Mouse (Mus musculus) CH12F3 (cell line): ENCODE measurements around the gene Celf5.

Experiments
- in situ Hi-C: fragments of 300-500 bp; cut with MboI; formaldehyde crosslinking; loops from 2 replicates; pipeline ENCODE4 v1.14.3; 2020; ENCODE audit warnings: low sequenced_read_pairs

The Celf5 gene

GRCm38 (mm10) chr10:81418216-81419070 lies 64.1 kb downstream of the Celf5 start:
- in situ Hi-C loops, result no loop called here

DNA sequence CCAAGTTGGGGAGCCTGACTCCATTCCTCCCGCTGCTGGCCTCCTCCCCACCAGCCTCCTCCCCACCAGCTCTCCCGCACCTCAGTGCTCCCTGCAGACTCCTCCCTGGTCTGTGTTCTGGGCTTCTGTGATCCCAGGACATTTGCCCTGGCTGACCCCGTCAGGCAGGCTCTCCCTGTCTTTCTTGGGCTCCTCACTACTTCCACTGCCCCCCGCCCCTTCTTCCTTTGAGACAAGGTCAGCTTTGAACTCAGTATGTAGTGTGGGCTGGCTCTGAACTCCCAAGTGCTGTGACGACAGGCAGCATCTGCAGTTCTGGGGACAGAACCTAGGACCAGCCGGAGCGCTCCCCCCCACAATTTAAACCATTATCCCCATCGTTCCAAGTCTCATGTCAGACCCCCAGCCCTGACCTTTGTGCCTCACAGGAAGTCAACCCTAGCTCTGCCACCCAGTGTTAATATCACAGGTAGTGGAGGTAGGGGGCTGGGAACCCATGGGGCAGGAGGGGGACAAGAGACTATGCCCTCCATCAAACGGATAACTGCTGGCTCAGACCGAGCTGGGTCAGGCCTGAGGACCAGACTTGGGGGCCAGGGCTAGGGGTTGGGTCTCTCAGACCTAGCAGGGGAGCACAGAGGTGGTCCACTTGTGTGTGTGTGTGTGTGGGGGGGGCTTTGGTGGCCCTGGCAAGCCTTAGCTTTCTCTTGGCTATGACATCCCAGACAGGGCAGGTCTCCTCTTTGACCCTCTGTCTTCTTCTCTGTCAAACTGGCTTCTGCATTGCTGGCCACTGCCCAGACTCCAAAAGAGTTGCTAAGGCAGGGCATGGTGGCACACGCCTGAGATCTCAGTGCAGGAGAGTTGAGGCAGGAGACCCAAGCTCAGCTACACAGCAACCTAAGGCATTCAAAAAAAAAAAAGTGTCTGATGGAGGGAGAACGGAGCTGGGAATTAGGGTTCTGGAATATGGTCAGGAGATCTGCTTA lies 65.0 kb downstream of the Celf5 start:
- in situ Hi-C loops, result no loop called here

GRCm38 (mm10) chr10:81416581-81417226 lies 65.8 kb downstream of the Celf5 start:
- in situ Hi-C loops, result no loop called here

DNA sequence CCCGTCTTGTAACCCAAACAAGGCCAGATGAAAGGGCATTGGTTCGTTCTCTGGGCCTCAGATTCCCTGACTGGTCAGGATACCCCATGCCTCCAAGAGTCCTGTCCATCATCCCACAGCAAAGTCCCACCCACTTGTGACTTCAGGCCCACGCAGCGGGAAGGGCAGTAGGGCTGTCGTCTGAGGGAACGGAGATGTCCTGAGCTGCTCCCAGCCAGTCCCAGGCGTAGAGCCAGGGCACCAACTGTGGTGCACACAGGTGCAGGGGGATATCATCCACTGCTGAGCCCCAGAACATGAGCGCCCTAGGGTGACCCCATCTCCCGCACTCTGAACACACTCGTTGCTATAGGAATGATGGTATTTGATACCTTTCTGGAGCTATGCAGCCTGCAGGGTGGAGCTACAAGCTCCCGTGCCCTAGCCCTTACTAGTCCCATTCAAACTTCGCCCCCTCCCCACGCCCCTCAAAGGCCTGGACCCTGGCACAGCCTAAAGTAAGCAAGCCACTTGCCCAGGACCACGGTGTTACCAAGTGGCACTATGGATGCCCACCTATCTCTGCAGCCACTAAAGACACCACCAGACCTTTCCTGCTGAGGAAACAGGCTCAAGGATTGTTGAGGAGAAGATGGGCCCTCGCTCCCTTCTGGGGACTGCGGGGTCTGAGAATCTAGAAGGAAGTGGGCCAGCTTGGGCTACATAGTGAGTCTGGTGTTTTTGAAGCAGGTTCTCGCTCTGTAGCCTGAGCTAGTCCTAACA lies 66.8 kb downstream of the Celf5 start:
- in situ Hi-C loops, result no loop called here

GRCm38 (mm10) chr10:81415146-81415545 lies 67.4 kb downstream of the Celf5 start:
- in situ Hi-C loops, result no loop called here

- in situ Hi-C loops, result no loop called here
Observed at GRCm38 (mm10) chr10:81414682-81415081, 67.8 kb downstream of the Celf5 start.

GRCm38 (mm10) chr10:81413310-81414261 lies 68.9 kb downstream of the Celf5 start:
- in situ Hi-C loops, result no loop called here

- in situ Hi-C loops, result no loop called here
Observed at GRCm38 (mm10) chr10:81412586-81413309, 69.8 kb downstream of the Celf5 start.

- in situ Hi-C loops, result no loop called here
Observed at GRCm38 (mm10) chr10:81411471-81412400, 70.8 kb downstream of the Celf5 start.

GRCm38 (mm10) chr10:81410981-81411380 lies 71.5 kb downstream of the Celf5 start:
- in situ Hi-C loops, result no loop called here

DNA sequence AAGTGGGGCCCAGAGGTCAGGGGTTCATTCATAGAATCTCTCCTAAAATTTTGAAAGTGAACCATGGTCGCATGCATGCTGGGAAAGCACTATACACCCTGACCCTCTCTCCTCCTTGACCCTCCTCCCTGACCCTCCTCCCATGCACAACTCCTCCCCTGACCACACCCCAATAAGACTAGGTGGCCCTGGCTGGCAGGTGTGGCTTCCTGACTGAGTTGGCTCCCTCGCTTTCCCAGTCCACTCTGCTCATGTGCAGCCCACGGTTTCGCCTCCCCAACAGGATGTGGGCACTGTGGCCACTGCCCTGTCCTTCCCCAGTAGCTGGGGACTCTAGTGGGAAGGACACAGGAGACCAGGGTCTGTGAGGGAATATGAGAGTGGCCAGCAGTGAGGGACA lies 72.2 kb downstream of the Celf5 start:
- in situ Hi-C loops, result no loop called here

GRCm38 (mm10) chr10:81409330-81409729 lies 73.2 kb downstream of the Celf5 start:
- in situ Hi-C loops, result no loop called here
